Comparison of ENCODE assay signal across 8 mouse cellular contexts in genomic region chr10:63429380-63429779, GRCm38 (mm10). TPM values are rescaled to one million over a fixed set of nuclear protein-coding genes. Genes with fewer than 3 reads are reported as not detected.
A peak's percentile ranks its signal among the peaks of the same experiment; 100 is the strongest.
DNase-seq lines count a peak whose midpoint lies in the region; ATAC-seq and TF ChIP-seq lines count a peak whose summit lies in the region.

No protein-coding gene starts in this region.

- ATAC-seq in forebrain, embryonic 11.5 days (replicated peaks; ENCODE audit: low FRiP score): peak; percentile 94
- peak; percentile 94 for ATAC-seq in heart, embryonic 16.5 days (replicated peaks; ENCODE audit: extremely low read depth, insufficient read depth, low FRiP score)
- ATAC-seq in liver, embryonic 15.5 days (ENCODE audit: insufficient read depth): peak; percentile 85
- peak; percentile 93 for ATAC-seq in neural tube, embryonic 12.5 days (ENCODE audit: low FRiP score, low read depth)

- no peaks in the 10 kb centered on the region for H3K36me3 ChIP-seq in CH12.LX (replicated peaks in 1 of 2; ENCODE audit: control insufficient read depth in 1 of 2, insufficient read depth in 1 of 2, low read length in 1 of 2)
- H3K36me3 ChIP-seq in forebrain, embryonic 11.5 days (ENCODE audit: control insufficient read depth, insufficient read depth, low read length): no peaks in the 10 kb centered on the region
- no peaks in the 10 kb centered on the region for H3K36me3 ChIP-seq in heart, embryonic 16.5 days (ENCODE audit: control insufficient read depth, insufficient read depth)
- no peaks in the 10 kb centered on the region for H3K36me3 ChIP-seq in liver, embryonic 15.5 days (replicated peaks)
- H3K36me3 ChIP-seq in neural tube, embryonic 12.5 days: no peaks in the 10 kb centered on the region

- dilution Hi-C loops in CH12.LX (cut with MboI; ENCODE audit: extremely low pct_ligation_motif_present, extremely low pct_unique_long_range_greater_than_20kb, low sequenced_read_pairs): no loop called here

- peak; percentile 89 for DNase-seq in CH12.LX (ENCODE audit: extremely low read depth)
- DNase-seq in c-Kit-positive CD71-positive TER-119-negative erythroid progenitor cells, embryonic 14.5 days (ENCODE audit: low read depth): peak; percentile 90
- DNase-seq in forebrain, embryonic 11.5 days (ENCODE audit: low spot score): peak; percentile 99
- peak; percentile 97 for DNase-seq in kidney, postnatal 36 days
- peak; percentile 94 for DNase-seq in telencephalon, adult 2 months (ENCODE audit: low read depth, low spot score)

- peak overlapping the region; percentile 92 for H3K9ac ChIP-seq in CH12.LX (ENCODE audit: insufficient read depth, low read depth)
- H3K9ac ChIP-seq in forebrain, embryonic 11.5 days (ENCODE audit: low read length): peak overlapping the region; percentile 72
- peak overlapping the region; percentile 85 for H3K9ac ChIP-seq in heart, embryonic 16.5 days (ENCODE audit: low read length)
- H3K9ac ChIP-seq in liver, embryonic 15.5 days: peak overlapping the region; percentile 86
- peak overlapping the region; percentile 65 for H3K9ac ChIP-seq in neural tube, embryonic 12.5 days

- no peak for TF ChIP-seq RAD21 in CH12.LX (IDR thresholded peaks at IDR 0.05; ENCODE audit: low read depth, low read length)

- peak overlapping the region; percentile 44 for H3K27ac ChIP-seq in CH12.LX (ENCODE audit: insufficient read depth, low read depth)
- peak overlapping the region; percentile 57; the same call in 1 of the 2 replicates for H3K27ac ChIP-seq in forebrain, embryonic 11.5 days (ENCODE audit: low read depth, low read length)
- H3K27ac ChIP-seq in heart, embryonic 16.5 days (ENCODE audit: low read length): peak overlapping the region; percentile 89
- peak overlapping the region; percentile 83 for H3K27ac ChIP-seq in liver, embryonic 15.5 days (replicated peaks)
- H3K27ac ChIP-seq in neural tube, embryonic 12.5 days: peak overlapping the region; percentile 62

- peak overlapping the region; percentile 79; the same call in 1 of the 2 replicates for H3K4me2 ChIP-seq in CH12.LX (ENCODE audit: insufficient read depth, low read depth, poor library complexity, severe bottlenecking)
- peak overlapping the region; percentile 63 for H3K4me2 ChIP-seq in forebrain, embryonic 11.5 days (ENCODE audit: low read depth, low read length, severe bottlenecking)
- H3K4me2 ChIP-seq in heart, embryonic 16.5 days (ENCODE audit: low read depth, low read length): peak overlapping the region; percentile 82
- peak overlapping the region; percentile 85 for H3K4me2 ChIP-seq in liver, embryonic 15.5 days
- H3K4me2 ChIP-seq in neural tube, embryonic 12.5 days (replicated peaks): peak overlapping the region; percentile 75

- H3K79me2 ChIP-seq in CH12.LX (replicated peaks; ENCODE audit: control insufficient read depth, extremely low read depth, insufficient read depth, poor library complexity, severe bottlenecking): no peaks in the 10 kb centered on the region

- H3K9me3 ChIP-seq in CH12.LX (replicated peaks; ENCODE audit: low read length): no peaks in the 10 kb centered on the region
- no peaks in the 10 kb centered on the region for H3K9me3 ChIP-seq in forebrain, embryonic 11.5 days (ENCODE audit: control insufficient read depth, low read length)
- H3K9me3 ChIP-seq in heart, embryonic 16.5 days (replicated peaks; ENCODE audit: control insufficient read depth, low read length): no peaks in the 10 kb centered on the region
- H3K9me3 ChIP-seq in liver, embryonic 15.5 days (replicated peaks): no peaks in the 10 kb centered on the region
- no peaks in the 10 kb centered on the region for H3K9me3 ChIP-seq in neural tube, embryonic 12.5 days

- peak overlapping the region; percentile 69 to 92 (median 77) for H3K4me3 ChIP-seq in CH12.LX (replicated peaks in 1 of 3; ENCODE audit: low read depth in 2 of 3, low read length in 2 of 3, poor library complexity in 1 of 3)
- peak overlapping the region; percentile 80 for H3K4me3 ChIP-seq in forebrain, embryonic 11.5 days (ENCODE audit: low read depth, low read length)
- peak overlapping the region; percentile 87 for H3K4me3 ChIP-seq in heart, embryonic 16.5 days (ENCODE audit: low read length)
- peak overlapping the region; percentile 86 for H3K4me3 ChIP-seq in liver, embryonic 15.5 days (replicated peaks)
- peak overlapping the region; percentile 65 for H3K4me3 ChIP-seq in neural tube, embryonic 12.5 days

- WGBS in forebrain, embryonic 11.5 days: under 1% methylated on average over 34 of the region's 34 CpGs
- WGBS in heart, embryonic 16.5 days: 0% methylated on average over 34 of the region's 34 CpGs
- WGBS in liver, embryonic 15.5 days (ENCODE audit: insufficient replicate concordance): under 1% methylated on average over 33 of the region's 34 CpGs
- under 1% methylated on average over 34 of the region's 34 CpGs for WGBS in neural tube, embryonic 12.5 days

- in situ Hi-C loops in CH12.LX (cut with MboI; ENCODE audit: low pct_ligation_motif_present, low pct_unique_long_range_greater_than_20kb, low sequenced_read_pairs): no loop called here

- TF ChIP-seq EP300 in CH12.LX (IDR thresholded peaks at IDR 0.05; ENCODE audit: low read length): no peak

- H3K27me3 ChIP-seq in CH12.LX (replicated peaks): no peaks in the 10 kb centered on the region
- H3K27me3 ChIP-seq in forebrain, embryonic 11.5 days (ENCODE audit: control insufficient read depth, insufficient read depth, low read length): no peaks in the 10 kb centered on the region
- H3K27me3 ChIP-seq in heart, embryonic 16.5 days (ENCODE audit: control insufficient read depth, insufficient read depth, low read length): no peaks in the 10 kb centered on the region
- no peaks in the 10 kb centered on the region for H3K27me3 ChIP-seq in liver, embryonic 15.5 days
- no peaks in the 10 kb centered on the region for H3K27me3 ChIP-seq in neural tube, embryonic 12.5 days (replicated peaks)

- no peak for TF ChIP-seq CTCF in CH12.LX (conservative IDR thresholded peaks at IDR 0.05 in 1 of 2, IDR thresholded peaks at IDR 0.05 in 1 of 2; ENCODE audit: low read depth in 2 of 2, low read length in 2 of 2)

- H3K4me1 ChIP-seq in CH12.LX (ENCODE audit: control insufficient read depth in 1 of 2, insufficient read depth in 2 of 2): peaks cover 0 to 14% of the 10 kb centered on the region in 2 experiments; a peak in 2 of 4 replicates
- H3K4me1 ChIP-seq in forebrain, embryonic 11.5 days (replicated peaks; ENCODE audit: control insufficient read depth, insufficient read depth, low read length): no peaks in the 10 kb centered on the region
- 0 out of 2 replicates have a peak, but pooled peaks cover 3% of the 10 kb centered on the region for H3K4me1 ChIP-seq in heart, embryonic 16.5 days (ENCODE audit: control insufficient read depth, insufficient read depth, low read length)
- peaks cover 25% of the 10 kb centered on the region for H3K4me1 ChIP-seq in liver, embryonic 15.5 days (replicated peaks)
- no peaks in the 10 kb centered on the region for H3K4me1 ChIP-seq in neural tube, embryonic 12.5 days

- peak; percentile 55 for TF ChIP-seq POLR2A in CH12.LX (IDR thresholded peaks at IDR 0.05; ENCODE audit: low read depth, low read length)

TF ChIP-seq in CH12.LX, 34 proteins besides CTCF, POLR2A, EP300 and RAD21 (continues in another document):
- TF ChIP-seq MAZ (IDR thresholded peaks at IDR 0.05; ENCODE audit: low read depth, low read length) (no peak; the same call in 1 of the 2 replicates), NELFE (IDR thresholded peaks at IDR 0.05; ENCODE audit: low read depth, low read length) (no peak), UBTF (IDR thresholded peaks at IDR 0.05; ENCODE audit: low read depth, low read length) (0 out of 2 replicates have a peak, but pooled peaks have one; percentile 23), GABPA (IDR thresholded peaks at IDR 0.05; ENCODE audit: insufficient replicate concordance, low read depth, low read length) (no peak), ZMIZ1 (IDR thresholded peaks at IDR 0.05; ENCODE audit: low read depth, low read length) (no peak)

RNA-seq across cellular contexts. Expression of gene Ctnna3, which starts 0.5 kb away (rescaled TPM):
- total RNA-seq in CH12.LX (2012; rRNA removed) (not detected in 2 replicates), CH12.LX (2014; rRNA removed) (0.09 TPM in 1 of 2 replicates, not detected in the other)
- not detected in 2 replicates for polyA plus RNA-seq in CH12.LX (2012; ENCODE audit: insufficient read length, low read depth)
- not detected in 2 replicates for polyA plus RNA-seq in forebrain, embryonic 11.5 days (2014; fragmentation: Nextera tagmentation; extraction: Ambion mirVana)
- 27.6 and 29.1 TPM in 2 replicates for polyA plus RNA-seq in heart, embryonic 16.5 days (2015; fragmentation: Nextera tagmentation; extraction: Ambion mirVana)
- polyA plus RNA-seq in liver, embryonic 15.5 days (2015; fragmentation: Nextera tagmentation; extraction: Ambion mirVana): 0.03 and 0.12 TPM in 2 replicates
- polyA plus RNA-seq in neural tube, embryonic 12.5 days (2016; fragmentation: Nextera tagmentation; extraction: Ambion mirVana): 0.90 and 1.1 TPM in 2 replicates

RNA-seq across cellular contexts. Expression of gene Gm7075, which starts 7.8 kb away (rescaled TPM):
- total RNA-seq in CH12.LX (2012; rRNA removed) (not detected in 2 replicates), CH12.LX (2014; rRNA removed) (not detected in 2 replicates)
- polyA plus RNA-seq in CH12.LX (2012; ENCODE audit: insufficient read length, low read depth): not detected in 2 replicates
- polyA plus RNA-seq in forebrain, embryonic 11.5 days (2014; fragmentation: Nextera tagmentation; extraction: Ambion mirVana): not detected in 2 replicates
- not detected in 2 replicates for polyA plus RNA-seq in heart, embryonic 16.5 days (2015; fragmentation: Nextera tagmentation; extraction: Ambion mirVana)
- not detected in 2 replicates for polyA plus RNA-seq in liver, embryonic 15.5 days (2015; fragmentation: Nextera tagmentation; extraction: Ambion mirVana)
- polyA plus RNA-seq in neural tube, embryonic 12.5 days (2016; fragmentation: Nextera tagmentation; extraction: Ambion mirVana): not detected in 2 replicates

RNA-seq across cellular contexts. Expression of gene Dnajc12, which starts 47.1 kb away (rescaled TPM):
- total RNA-seq in CH12.LX (2012; rRNA removed) (3.7 and 3.8 TPM in 2 replicates), CH12.LX (2014; rRNA removed) (0.83 and 2.4 TPM in 2 replicates)
- 1.3 and 1.5 TPM in 2 replicates for polyA plus RNA-seq in CH12.LX (2012; ENCODE audit: insufficient read length, low read depth)
- polyA plus RNA-seq in forebrain, embryonic 11.5 days (2014; fragmentation: Nextera tagmentation; extraction: Ambion mirVana): 6.4 and 8.7 TPM in 2 replicates
- 6.6 and 7.5 TPM in 2 replicates for polyA plus RNA-seq in heart, embryonic 16.5 days (2015; fragmentation: Nextera tagmentation; extraction: Ambion mirVana)
- polyA plus RNA-seq in liver, embryonic 15.5 days (2015; fragmentation: Nextera tagmentation; extraction: Ambion mirVana): 14.8 and 16.7 TPM in 2 replicates
- 19.3 and 21.1 TPM in 2 replicates for polyA plus RNA-seq in neural tube, embryonic 12.5 days (2016; fragmentation: Nextera tagmentation; extraction: Ambion mirVana)

RNA-seq across cellular contexts. Expression of gene Sirt1, which starts 47.9 kb away (rescaled TPM):
- total RNA-seq in CH12.LX (2012; rRNA removed) (11.5 and 15.6 TPM in 2 replicates), CH12.LX (2014; rRNA removed) (24.7 and 28.9 TPM in 2 replicates)
- polyA plus RNA-seq in CH12.LX (2012; ENCODE audit: insufficient read length, low read depth): 15.7 and 17.4 TPM in 2 replicates
- polyA plus RNA-seq in forebrain, embryonic 11.5 days (2014; fragmentation: Nextera tagmentation; extraction: Ambion mirVana): 9.1 and 9.3 TPM in 2 replicates
- polyA plus RNA-seq in heart, embryonic 16.5 days (2015; fragmentation: Nextera tagmentation; extraction: Ambion mirVana): 2.6 and 2.7 TPM in 2 replicates
- 3.1 and 3.5 TPM in 2 replicates for polyA plus RNA-seq in liver, embryonic 15.5 days (2015; fragmentation: Nextera tagmentation; extraction: Ambion mirVana)
- polyA plus RNA-seq in neural tube, embryonic 12.5 days (2016; fragmentation: Nextera tagmentation; extraction: Ambion mirVana): 10.8 and 10.9 TPM in 2 replicates

Comparison
In these comparisons a context has a peak if more than half of its experiments do, and no peak if none do; other contexts are left out.
1. Peak in every context shown above with its lines: DNase-seq, ATAC-seq, H3K4me3 ChIP-seq and H3K27ac ChIP-seq.
2. RNA of gene Ctnna3, which starts 0.5 kb away (polyA plus RNA-seq): 27.6 to 29.1 TPM in heart, embryonic 16.5 days; 0.90 to 1.1 TPM in neural tube, embryonic 12.5 days, 0.03 to 0.12 TPM in liver, embryonic 15.5 days, not detected in CH12.LX and not detected in forebrain, embryonic 11.5 days; every median in the first group is over 10 times any median in the second.